Mouse (Mus musculus) frontal cortex, postnatal 25 days (tissue): ENCODE data around the gene Rai1.
A peak's percentile ranks its signal among the peaks of the same experiment; 100 is the strongest.

Source experiments
- DNase-seq, 2 experiments: peaks; one replicate each; pipeline ENCODE4 v3.0.0; 2022; ENCODE audit warnings: low spot score in 2 of 2

The Rai1 gene

DNA sequence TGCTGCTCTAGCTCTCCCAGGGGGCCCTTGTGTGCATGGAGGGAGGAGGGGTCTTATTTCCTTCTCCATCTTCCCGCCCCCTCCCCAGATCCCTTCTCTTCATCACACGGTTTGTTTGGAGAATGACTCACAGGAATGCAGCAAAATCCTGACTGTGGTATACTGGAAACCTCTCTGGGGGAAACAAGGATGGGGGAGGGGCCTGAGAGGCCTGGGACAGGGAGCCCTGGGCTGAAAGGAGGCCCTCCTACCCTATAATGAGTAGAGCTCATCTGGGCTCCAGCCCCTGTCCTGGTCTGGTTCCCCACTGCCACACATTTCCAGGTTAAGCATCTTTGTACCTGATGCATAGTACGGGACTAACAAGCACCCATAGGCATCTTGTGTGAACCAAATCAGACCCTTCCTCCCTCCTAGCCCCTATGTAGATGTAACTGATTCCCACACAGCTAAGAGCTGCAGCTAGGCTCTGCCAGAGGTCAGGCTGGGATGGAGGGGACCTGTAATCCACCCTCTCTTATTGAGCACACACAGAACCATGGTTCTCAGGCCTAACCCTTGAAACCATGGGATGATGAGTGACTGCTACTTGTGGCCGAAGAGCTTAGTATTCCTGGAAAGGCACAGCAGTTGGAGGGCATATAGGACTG is 23.2 kb downstream of the Rai1 start:
- no peak for DNase-seq

DNA sequence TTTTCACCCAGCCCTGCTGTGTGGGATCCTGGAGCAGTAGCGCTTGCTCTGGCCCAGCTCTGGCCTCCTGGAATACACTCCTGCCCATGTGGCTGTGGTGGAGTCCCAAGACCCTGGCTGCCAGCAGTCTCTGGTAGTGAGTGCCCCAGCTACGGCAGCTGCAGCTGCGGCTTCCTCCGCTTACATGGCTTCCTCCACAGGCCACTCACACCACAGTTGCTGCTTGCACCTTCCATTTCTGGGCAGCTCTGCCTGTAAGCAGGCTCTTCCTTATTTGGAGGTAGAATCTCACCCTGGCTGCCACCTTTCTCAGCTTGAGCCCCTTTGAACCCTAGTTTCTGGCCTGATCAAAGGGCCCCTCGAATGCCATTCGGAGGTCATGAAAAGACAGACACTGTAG is 25.7 kb downstream of the Rai1 start:
- no peak for DNase-seq

DNA sequence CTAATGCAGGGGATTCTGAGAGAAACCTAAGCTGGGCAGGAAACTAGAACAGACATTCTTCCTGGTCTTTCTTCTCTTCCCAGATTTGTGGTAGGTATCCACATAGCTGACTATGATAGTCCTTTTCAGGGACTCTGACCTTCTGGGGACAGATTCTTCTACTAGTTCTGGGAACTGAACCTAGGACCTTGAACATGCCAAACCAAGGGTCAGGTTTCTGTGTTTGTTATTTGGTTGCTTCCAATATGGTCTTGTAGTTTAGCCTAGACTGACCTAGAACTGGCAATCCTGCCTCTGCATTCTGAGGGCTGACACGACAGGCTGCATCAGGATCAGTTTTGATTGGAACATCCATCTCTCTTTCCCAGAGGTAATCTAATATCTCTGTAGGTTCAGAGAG is 27.2 kb downstream of the Rai1 start:
- DNase-seq, result no peak

DNA sequence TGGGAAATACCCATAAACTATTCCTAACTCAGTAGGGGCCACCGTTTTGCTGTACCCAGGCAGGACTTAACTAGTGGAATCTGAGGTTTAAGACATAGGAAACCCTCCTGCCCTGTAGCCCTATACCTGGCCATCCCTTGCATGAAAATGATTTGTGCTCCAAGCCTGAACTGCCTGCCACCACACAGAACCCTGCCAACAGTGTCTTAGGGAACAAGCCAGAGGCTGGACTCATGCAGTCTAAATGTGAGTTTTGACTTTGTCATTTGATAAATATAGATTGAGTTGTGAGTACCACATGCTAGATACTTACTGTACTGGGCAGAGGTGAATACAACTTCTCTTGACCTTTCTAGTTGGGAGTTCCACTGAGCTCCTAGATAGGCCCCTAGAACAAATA is 31.7 kb downstream of the Rai1 start:
- DNase-seq, result no peak

DNA sequence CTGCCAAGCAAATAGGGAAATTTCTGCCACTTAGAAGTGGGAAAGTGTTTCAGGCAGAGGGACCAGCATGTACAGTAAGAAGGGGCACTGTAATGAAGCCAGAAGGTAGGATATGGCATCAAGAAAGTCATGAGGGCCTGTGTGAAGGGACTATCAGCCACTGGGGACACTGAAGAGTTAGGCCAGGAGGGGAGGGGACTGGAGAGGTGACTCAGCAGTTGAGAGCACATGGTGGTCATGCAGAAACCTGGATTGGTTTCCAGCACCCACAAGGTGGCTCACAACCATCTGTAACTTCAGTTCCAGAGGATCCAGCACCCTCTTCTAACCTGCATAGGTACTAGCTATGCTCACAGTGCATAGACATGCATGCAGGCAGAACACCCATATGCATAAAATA is 32.4 kb downstream of the Rai1 start:
- DNase-seq, result no peak

DNA sequence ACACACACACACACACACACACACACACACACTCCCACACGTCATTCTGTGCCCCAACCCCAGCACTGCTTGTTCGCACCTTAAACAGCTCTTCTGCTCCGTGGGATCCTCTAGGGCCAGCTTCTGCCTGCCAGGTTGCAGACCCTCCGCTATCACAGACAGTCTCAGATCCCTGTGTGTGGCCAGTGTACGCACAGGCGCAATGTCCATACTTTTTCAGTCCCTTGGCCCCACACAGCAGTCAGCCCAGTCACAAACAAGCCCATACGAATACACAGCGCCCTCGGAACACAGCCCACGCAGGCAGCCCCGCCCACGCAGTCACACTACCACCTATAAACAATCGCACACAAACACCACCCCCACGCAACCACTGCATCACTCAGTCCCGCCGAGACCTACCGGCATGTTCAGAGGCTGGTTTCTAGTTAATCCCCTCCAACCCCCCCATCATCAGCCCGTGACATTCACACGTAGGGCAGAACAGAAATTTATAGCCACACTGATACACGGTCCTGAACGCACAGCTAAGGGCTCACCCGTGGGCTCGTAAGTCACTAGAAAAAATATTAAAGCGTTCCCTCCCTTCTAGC is 34.4 kb downstream of the Rai1 start:
- DNase-seq, result peak; percentile 27 to 47

DNA sequence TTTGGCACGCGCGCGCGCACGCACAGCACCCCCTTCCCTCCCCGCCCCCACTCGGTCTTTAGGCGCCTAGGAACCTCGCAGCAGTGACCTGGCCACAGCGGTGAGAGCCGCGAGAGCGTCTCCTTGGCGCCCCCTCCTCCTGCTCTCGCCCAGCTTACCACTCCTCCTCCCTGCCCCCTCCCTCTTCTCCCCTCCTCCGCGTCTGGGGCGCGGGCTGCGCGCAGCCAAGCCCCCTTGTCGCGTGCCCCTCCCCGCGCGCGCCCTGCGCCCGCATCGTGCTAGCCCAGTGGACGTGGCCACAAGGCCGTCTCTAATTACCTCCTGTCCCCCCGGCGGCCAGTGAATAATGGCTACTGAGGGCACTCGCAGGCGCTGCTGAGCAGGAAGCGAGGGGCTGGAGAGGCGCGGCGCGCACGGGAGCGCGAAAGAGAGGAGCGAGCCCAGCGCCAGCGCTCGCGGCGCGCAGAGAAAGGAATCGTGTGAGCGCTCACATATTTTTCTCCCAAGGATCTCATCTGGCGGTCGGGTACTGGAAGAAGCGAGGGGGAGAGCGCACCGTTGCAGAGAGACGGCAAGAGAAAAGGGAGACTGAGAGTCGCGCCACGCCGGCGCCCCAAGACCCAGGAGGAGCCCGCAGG is 35.0 kb downstream of the Rai1 start:
- DNase-seq, result peak; percentile 43 to 45

DNA sequence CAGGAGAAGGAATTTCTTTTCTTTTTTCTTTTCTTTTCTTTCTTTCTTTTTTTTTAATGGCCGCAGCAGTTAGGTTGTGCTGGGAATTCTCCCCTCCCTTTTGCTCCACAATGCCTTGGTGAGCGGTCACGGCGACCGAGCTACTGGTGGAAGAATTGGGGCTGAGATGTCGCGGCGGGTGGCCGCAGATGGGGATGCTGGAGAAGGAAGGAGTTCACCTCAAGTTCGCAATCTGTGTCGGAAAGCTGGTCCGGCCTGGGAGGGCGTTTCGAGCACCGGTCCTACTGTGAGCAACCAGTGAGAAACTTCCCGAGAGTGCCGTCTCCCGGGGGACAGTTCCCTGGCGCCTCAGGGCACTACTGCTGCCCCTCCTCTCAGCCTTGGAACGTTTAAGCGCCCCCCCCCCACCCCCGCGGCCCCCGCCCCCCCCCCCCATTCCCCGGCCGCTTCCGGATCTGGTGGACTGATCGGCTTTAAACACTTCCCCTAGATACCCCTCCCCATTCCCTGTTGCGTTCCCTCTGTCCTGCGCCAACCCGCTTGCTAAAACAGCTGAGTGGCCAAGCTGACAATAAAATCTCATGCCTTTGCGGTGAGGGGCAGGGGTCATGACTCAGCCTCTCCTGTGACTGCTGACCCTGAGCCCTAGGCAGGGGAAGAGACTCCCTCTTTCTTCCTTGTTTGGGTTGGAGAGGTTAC is 35.9 kb downstream of the Rai1 start:
- no peak for DNase-seq

DNA sequence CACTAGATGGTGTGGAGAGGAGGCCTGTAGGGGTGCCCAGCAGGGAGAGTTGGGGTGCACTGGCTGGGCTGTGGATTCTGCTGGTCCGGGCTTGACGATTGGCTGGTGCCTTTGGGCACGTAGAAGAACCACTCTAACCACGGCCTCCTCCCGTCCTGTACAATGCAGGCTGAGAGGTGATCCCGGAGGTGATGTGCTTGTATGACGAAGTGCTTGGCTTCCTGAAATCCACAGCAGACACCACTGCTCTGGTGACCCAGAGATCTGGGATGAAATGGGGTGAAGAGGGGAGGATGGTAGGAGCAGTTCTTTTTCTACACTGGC is 36.4 kb downstream of the Rai1 start:
- DNase-seq, result no peak

DNA sequence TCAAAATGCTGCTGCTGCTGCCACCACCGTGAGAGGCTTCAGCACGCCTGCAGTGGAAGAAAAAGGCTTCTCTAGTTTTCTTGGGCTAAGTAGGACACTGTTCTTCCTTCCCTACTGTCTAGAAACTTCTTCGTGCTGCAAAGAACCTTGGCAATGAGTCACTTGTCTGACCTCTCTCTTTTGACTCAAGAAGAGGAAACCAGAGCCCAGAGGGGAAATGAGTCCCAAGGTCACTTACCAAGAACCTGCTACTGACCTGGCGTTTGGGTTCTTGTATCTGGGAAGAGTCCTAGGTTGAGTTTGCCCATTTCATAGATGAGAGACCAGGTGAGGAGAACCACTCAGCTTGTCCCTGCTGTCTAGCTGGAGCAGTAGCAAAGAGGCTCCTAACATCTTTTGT is 38.3 kb downstream of the Rai1 start:
- DNase-seq, result no peak

DNA sequence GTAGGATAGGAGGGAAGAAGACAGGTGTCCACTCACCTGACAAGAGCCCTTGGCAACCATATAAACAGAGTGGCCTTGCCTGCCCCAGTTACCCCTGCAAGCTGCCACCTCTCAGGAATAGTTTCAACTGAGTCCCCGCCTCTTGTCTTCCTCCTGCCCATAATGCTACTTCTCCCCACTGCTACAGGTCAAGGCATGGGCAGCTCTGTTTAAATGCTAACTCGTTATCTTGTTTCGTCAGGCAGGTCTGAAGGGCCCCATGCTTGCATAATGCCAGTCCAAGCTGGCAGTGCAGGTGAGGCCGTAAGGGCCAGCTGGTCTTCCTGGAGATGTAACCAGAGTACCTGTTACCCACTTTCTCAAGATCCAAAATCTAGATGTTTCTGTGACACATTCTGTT is 41.4 kb downstream of the Rai1 start:
- no peak for DNase-seq

DNA sequence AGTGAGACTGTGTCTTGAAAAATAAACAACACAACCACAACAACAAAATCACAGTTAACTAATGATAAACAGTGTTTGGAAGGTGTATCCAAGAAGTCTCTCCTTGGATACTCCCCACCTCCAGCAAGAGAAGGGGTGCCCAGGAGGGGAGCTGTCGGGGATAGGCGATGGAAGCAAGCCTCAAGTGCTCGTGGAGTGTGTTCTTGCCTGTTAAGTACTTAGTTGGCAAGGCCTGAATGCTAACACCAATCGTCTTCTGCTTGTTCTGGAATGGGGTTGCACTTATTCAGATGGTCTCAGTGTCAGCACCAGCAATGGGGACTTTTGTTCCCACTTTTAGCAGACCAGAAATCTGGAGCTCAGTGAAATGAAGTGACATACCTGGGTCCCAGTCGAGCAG is 43.8 kb downstream of the Rai1 start:
- DNase-seq, result no peak

DNA sequence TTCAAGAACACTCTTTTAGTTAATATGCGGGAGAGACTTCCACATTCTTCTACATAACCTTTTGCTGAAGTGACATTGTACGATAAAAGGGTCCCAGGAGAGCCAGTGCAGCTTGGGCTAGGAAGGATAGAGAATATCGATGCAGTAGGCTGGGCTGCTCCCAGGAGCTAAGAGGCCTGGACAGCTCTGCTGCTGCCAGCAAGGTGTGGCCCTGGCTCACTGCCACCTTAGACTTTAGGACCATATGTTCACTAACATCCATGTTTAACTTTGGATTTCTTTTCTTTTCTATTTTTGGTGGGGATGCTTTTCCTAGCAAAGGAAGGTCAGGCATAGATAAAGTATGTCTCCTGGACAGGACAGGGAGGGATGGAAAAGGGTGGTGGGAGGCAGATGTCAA is 44.3 kb downstream of the Rai1 start:
- DNase-seq, result no peak

DNA sequence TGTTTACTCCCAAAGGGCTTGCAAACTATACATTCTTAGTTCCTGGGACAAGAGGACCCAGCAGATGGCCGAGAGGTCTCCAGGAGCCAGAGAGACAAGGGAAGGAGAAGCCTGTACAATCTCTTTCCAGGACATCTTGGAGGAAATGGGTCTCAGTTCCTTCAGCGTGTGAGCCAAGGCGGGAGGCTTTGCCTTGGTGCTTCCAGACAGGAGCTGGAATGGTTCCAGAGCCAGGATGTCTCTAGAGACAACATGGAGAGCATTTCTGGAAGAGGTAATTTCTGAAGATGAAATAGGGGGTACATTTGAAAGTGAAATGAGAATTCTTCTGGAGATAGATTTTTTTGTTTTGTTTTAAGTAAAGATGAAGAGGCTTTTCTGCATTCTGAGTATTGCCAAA is 45.9 kb downstream of the Rai1 start:
- DNase-seq, result no peak

DNA sequence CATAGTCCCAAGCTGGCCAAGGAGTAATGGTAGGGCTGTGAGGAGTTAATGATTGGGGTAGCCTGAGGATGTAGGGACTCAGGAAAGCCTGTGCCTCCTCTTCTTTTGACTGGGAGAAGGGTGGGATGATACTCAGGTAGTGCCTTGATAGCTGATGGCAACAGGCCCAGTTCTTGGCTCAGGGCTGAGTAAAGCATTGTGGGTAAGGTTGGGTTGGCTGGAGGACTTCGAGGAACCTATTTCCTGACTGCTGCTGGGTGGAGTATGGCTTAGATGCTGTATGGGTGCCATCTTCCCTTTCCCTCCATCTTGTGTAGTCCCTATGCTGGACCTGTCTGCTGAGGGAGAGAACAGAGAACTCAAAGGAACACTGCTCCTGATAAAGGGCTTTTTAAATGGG is 47.5 kb downstream of the Rai1 start:
- no peak for DNase-seq

DNA sequence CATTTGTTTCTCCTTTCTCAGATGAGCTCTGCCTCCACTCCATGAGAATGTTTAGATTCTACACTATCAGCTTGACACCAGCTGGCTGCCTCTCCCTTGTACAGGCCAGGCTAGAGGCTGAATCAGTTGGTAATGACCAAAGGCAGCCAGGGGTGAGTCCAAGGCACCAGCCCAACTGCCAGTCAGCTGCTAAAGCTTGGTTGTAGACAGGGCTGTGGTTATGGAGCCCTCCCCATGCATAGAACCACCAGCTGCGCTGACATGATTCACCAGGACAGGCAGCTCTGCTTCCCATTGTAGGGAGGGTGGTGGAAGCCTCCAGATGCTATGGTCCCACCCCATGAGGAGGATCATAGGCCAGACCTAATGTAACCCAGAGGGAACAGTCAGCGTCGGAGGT is 49.1 kb downstream of the Rai1 start:
- DNase-seq, result no peak

DNA sequence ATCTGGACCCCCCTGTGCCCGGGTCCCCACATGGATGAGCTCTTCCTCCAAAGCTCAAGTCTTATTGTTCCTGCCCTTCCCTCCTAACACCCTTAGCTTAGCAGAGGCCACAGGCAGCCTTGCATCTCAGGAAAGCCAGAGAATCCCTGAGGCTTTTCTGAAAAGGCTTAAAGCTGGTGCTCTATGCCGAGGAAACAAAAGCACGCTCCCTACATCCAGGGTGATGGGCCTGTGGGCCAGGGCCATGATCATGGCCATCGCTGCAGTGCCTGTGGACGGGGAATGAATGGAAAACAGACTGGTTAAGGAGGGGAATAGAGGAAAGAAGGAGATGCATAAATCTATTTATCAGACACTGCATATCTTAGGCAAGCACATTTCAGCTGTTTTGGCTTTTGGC is 50.9 kb downstream of the Rai1 start:
- no peak for DNase-seq

DNA sequence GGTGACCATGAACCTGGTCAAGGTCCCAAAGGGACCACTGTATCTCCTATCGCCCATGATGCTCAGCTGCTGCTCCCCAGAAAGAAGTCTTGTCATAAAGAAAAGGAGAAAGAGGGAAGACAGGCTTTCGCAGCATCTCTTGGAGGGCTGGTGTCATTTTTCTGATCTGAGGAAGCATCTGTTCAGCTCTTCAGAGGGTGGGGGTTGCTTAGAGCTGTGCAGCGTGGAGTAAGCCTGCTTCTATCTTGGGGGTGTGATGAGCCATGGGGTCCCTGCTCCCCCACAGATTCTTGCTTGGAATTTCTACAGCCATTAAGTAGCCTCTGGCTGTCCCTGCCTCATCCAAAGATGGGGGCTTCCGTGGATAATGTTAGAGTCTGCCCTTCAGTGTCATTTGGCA is 53.5 kb downstream of the Rai1 start:
- no peak for DNase-seq

DNA sequence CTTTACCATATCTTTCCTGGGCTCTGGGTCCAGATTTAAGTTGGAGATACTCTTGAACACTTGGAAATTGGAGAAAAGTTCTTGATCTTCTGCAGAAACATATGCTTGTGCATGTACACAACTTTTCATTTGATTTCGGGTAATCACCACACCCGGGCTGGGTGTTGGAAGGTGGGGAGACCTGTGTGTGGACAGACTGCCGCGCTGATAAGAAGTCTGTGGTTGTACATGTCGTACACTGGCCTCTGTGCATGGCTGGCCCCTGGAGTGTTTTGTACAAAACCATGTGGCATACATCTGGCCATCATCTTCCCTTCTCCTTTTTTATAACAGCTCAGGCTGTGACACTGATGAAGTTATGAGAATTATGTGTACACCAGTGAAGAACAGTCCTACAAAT is 55.1 kb downstream of the Rai1 start:
- DNase-seq, result no peak

DNA sequence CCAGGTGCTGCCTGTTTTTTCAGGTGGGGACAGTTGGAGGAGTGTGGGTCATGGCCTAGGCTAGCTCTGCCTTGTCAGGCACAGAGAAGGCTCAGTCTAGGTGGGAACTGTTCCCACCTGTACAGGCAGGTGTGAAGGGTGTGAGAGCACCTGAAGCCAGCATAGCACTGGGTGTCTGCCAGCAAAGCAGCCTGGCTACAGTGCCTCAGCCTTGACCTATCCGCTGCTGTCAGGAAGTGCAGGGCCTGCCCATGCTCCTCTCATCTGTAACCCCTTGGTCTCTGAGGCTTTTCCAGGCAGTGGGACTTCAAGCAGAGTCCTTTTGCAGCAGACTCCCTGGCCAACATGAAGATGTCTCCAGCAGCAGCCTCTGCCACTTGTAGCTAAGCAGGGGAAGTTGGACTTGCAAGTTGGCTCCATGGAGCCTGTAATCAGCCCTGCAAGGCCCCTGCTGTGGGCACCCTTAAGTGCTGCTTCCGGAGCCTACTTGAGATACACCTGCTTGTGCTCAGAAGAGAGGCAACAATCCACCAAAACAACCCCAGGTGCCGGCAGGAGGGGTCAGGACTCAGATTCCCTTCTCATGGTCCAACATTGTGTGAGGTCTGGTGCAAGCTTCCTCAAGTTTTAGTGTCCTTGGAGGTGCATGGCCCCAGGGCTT is 55.8 kb downstream of the Rai1 start:
- no peak for DNase-seq

DNA sequence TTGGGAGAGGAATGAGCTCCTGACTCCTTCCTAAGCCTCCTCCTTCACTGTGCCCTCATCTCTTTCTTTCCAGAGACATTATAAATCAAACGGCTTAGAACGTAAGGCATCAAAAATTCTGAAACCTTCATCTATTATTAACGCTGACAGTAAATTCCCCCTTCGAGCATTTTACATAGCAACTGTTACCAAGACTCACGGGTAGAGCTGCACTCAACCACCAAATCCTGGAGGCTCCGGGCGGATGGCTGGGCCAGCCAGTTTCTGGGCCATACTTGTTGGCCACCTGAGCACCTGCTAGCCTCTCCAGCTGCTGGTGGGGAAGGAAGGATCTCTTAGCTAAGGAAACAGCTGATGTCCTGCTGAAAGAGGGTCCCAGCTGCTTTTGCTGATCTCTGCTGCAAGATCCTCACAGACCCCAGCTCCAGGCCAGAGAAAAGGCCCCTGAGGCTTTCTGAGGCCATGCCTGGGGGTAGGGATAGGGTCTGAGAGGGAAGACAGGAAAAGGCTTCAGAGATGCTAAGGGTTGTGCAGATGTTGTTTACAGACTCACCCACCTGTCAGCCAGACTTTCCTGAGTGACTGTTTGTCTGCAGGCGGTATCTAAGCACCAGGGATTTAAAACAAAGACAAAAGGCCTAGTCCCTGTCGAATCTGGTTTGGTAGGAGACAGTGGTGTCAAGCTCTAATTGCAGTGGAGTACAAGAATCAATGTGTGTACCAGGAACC is 56.5 kb downstream of the Rai1 start:
- no peak for DNase-seq

DNA sequence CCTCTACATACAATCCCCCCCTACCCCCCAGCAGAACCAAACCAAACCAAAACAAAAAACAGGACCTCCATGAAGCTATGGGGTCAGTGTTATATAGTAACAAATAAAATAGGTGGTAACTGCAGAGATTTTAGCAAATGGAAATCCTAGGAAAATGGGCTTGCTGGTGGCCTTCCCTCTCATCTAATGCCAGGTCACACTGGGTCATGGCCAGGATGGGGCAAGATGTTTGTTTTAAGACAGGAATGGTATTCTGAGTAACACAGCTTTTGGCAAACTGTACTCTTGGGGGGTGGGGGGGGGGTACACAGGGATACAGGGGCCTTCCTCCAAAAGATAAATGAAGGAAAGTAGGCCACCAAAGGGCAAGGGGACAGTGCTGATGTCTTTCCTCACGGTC is 57.7 kb downstream of the Rai1 start:
- no peak for DNase-seq
